Mouse (Mus musculus): ENCODE data around the gene Stx5a.
A peak's percentile ranks its signal among the peaks of the same experiment; 100 is the strongest.
"Not testable (repeated sequence)": the region's sequence is repeated elsewhere in the genome, so short reads cannot be mapped to it uniquely, and the experiment has no call there.

Gene Stx5a

GRCm38 (mm10) chr19:8716767-8717475 is 24.3 kb upstream of the Stx5a start:
- DNase-seq = no peak

- peak; percentile 45 to 48 for DNase-seq
Measured at GRCm38 (mm10) chr19:8718357-8718756, 22.9 kb upstream of the Stx5a start.

- not testable (repeated sequence) for DNase-seq
Measured at GRCm38 (mm10) chr19:8719037-8719436, 22.2 kb upstream of the Stx5a start.

- no peak for DNase-seq
Measured at GRCm38 (mm10) chr19:8721378-8721777, 19.8 kb upstream of the Stx5a start.

- DNase-seq = no peak
Measured at GRCm38 (mm10) chr19:8722021-8722420, 19.2 kb upstream of the Stx5a start.

- no peak for DNase-seq
Measured at GRCm38 (mm10) chr19:8722559-8722906, 18.7 kb upstream of the Stx5a start.

- peak; percentile 98 for DNase-seq
Measured at GRCm38 (mm10) chr19:8722907-8723573, 18.2 kb upstream of the Stx5a start, which contains the start of gene Slc3a2. TSS of gene Slc3a2 (minus strand) at chr19:8723369.

- DNase-seq = no peak
Measured at GRCm38 (mm10) chr19:8723574-8724346, 17.5 kb upstream of the Stx5a start.

- DNase-seq = no peak
Measured at GRCm38 (mm10) chr19:8724392-8724791, 16.8 kb upstream of the Stx5a start.

GRCm38 (mm10) chr19:8725081-8725613 is 16.1 kb upstream of the Stx5a start:
- no peak for DNase-seq

GRCm38 (mm10) chr19:8726609-8727390 is 14.4 kb upstream of the Stx5a start:
- no peak for DNase-seq

- DNase-seq = no peak
Measured at GRCm38 (mm10) chr19:8727495-8728114, 13.6 kb upstream of the Stx5a start.

- not testable (repeated sequence) for DNase-seq
Measured at GRCm38 (mm10) chr19:8728335-8729099, 12.7 kb upstream of the Stx5a start.

GRCm38 (mm10) chr19:8734334-8734733 is 6.9 kb upstream of the Stx5a start:
- no peak for DNase-seq

- peak; percentile 84 to 91 for DNase-seq
Measured at GRCm38 (mm10) chr19:8735389-8736159, 5.6 kb upstream of the Stx5a start, which contains the start of gene Wdr74. TSS of gene Wdr74 (plus strand) at chr19:8735827.

- no peak for DNase-seq
Measured at GRCm38 (mm10) chr19:8736160-8736467, 5.1 kb upstream of the Stx5a start.

- DNase-seq = no peak
Measured at GRCm38 (mm10) chr19:8738911-8739310, 2.3 kb upstream of the Stx5a start.

GRCm38 (mm10) chr19:8739646-8740045 is 1.6 kb upstream of the Stx5a start:
- no peak for DNase-seq

GRCm38 (mm10) chr19:8740603-8741002 is 610 bp upstream of the Stx5a start, which contains the start of gene 1700092M07Rik:
TSS of gene 1700092M07Rik (plus strand) at chr19:8740718.
- DNase-seq = no peak

- DNase-seq = no peak
Measured at GRCm38 (mm10) chr19:8742176-8742575, 963 bp downstream of the Stx5a start.

- DNase-seq = no peak
Measured at GRCm38 (mm10) chr19:8745382-8745781, 4.2 kb downstream of the Stx5a start.
